Mouse (Mus musculus): ENCODE data around the gene Kri1.
A peak's percentile ranks its signal among the peaks of the same experiment; 100 is the strongest.
"Not testable (repeated sequence)": the region's sequence is repeated elsewhere in the genome, so short reads cannot be mapped to it uniquely, and the experiment has no call there.

Kri1 gene

GRCm38 (mm10) chr9:21315421-21315820 lies 27.7 kb upstream of the Kri1 start:
- DNase-seq (ENCODE audit: low spot score), result no peak

GRCm38 (mm10) chr9:21314367-21315140 lies 26.8 kb upstream of the Kri1 start:
- no peak for DNase-seq (ENCODE audit: low spot score)

- DNase-seq (ENCODE audit: low spot score), result peak; percentile 91
Observed at GRCm38 (mm10) chr9:21313394-21313793, 25.6 kb upstream of the Kri1 start.

- peak; percentile 82 for DNase-seq (ENCODE audit: low spot score)
Observed at GRCm38 (mm10) chr9:21312134-21312533, 24.4 kb upstream of the Kri1 start, which contains the start of gene Ap1m2. TSS of gene Ap1m2 (minus strand) at chr9:21312337.

- DNase-seq (ENCODE audit: low spot score), result no peak
Observed at GRCm38 (mm10) chr9:21311695-21312094, 23.9 kb upstream of the Kri1 start.

GRCm38 (mm10) chr9:21309150-21309741 lies 21.5 kb upstream of the Kri1 start:
- no peak for DNase-seq (ENCODE audit: low spot score)

- DNase-seq (ENCODE audit: low spot score), result no peak
Observed at GRCm38 (mm10) chr9:21305065-21305464, 17.3 kb upstream of the Kri1 start.

GRCm38 (mm10) chr9:21299014-21299413 lies 11.2 kb upstream of the Kri1 start:
- DNase-seq (ENCODE audit: low spot score), result no peak

GRCm38 (mm10) chr9:21292271-21292670 lies 4.5 kb upstream of the Kri1 start:
- no peak for DNase-seq (ENCODE audit: low spot score)

GRCm38 (mm10) chr9:21291868-21292267 lies 4.1 kb upstream of the Kri1 start:
- DNase-seq (ENCODE audit: low spot score), result not testable (repeated sequence)

- DNase-seq (ENCODE audit: low spot score), result peak; percentile 100
Observed at GRCm38 (mm10) chr9:21291022-21291787, 3.4 kb upstream of the Kri1 start, which contains the start of gene Cdkn2d. TSS of gene Cdkn2d (minus strand) at chr9:21291407.

GRCm38 (mm10) chr9:21290589-21290988 lies 2.8 kb upstream of the Kri1 start:
- DNase-seq (ENCODE audit: low spot score), result no peak

- DNase-seq (ENCODE audit: low spot score), result no peak
Observed at GRCm38 (mm10) chr9:21289337-21289671, 1.5 kb upstream of the Kri1 start.

- no peak for DNase-seq (ENCODE audit: low spot score)
Observed at GRCm38 (mm10) chr9:21288404-21289336, 901 bp upstream of the Kri1 start.

- DNase-seq (ENCODE audit: low spot score), result no peak
Observed at GRCm38 (mm10) chr9:21286753-21287152, 1.0 kb downstream of the Kri1 start.

GRCm38 (mm10) chr9:21283994-21284393 lies 3.8 kb downstream of the Kri1 start:
- DNase-seq (ENCODE audit: low spot score), result no peak

- DNase-seq (ENCODE audit: low spot score), result no peak
Observed at GRCm38 (mm10) chr9:21283591-21283990, 4.2 kb downstream of the Kri1 start.

GRCm38 (mm10) chr9:21277776-21278175 lies 10.0 kb downstream of the Kri1 start:
- no peak for DNase-seq (ENCODE audit: low spot score)

- no peak for DNase-seq (ENCODE audit: low spot score)
Observed at GRCm38 (mm10) chr9:21276307-21276706, 11.5 kb downstream of the Kri1 start.

- no peak for DNase-seq (ENCODE audit: low spot score)
Observed at GRCm38 (mm10) chr9:21275727-21276126, 12.0 kb downstream of the Kri1 start.

- DNase-seq (ENCODE audit: low spot score), result no peak
Observed at GRCm38 (mm10) chr9:21275013-21275710, 12.6 kb downstream of the Kri1 start.
